Mouse (Mus musculus) telencephalon, adult 2 months (tissue): Measurements from ENCODE around the gene Rnf224.
"Not testable (repeated sequence)": the region's sequence is repeated elsewhere in the genome, so short reads cannot be mapped to it uniquely, and the experiment has no call there.

Source experiments
- DNase-seq: peaks from one replicate; pipeline ENCODE4 v3.0.0-alpha.2; 2011; ENCODE audit warnings: low read depth, low spot score

Gene Rnf224

GRCm38 (mm10) chr2:25236614-25237013 is at the start of gene Rnf224:
TSS of gene Rnf224 (minus strand) at chr2:25236787.
- DNase-seq = no peak

GRCm38 (mm10) chr2:25286314-25286713 is 49.7 kb upstream of the Rnf224 start:
- DNase-seq = no peak

GRCm38 (mm10) chr2:25285551-25285950 is 49.0 kb upstream of the Rnf224 start:
- DNase-seq = no peak

- no peak for DNase-seq
Measured at GRCm38 (mm10) chr2:25278928-25279882, 42.6 kb upstream of the Rnf224 start.

- no peak for DNase-seq
Measured at GRCm38 (mm10) chr2:25273010-25273409, 36.4 kb upstream of the Rnf224 start.

GRCm38 (mm10) chr2:25272515-25272914 is 35.9 kb upstream of the Rnf224 start:
- no peak for DNase-seq

GRCm38 (mm10) chr2:25271827-25272511 is 35.4 kb upstream of the Rnf224 start, which contains the start of the genes Ssna1 and Anapc2:
TSS of gene Ssna1 (minus strand) at chr2:25272438.
TSS of gene Anapc2 (plus strand) at chr2:25272478.
- peak; percentile 91 for DNase-seq

- no peak for DNase-seq
Measured at GRCm38 (mm10) chr2:25267746-25268309, 31.2 kb upstream of the Rnf224 start.

GRCm38 (mm10) chr2:25267241-25267640 is 30.7 kb upstream of the Rnf224 start:
- DNase-seq = peak; percentile 62

- peak; percentile 62 for DNase-seq
Measured at GRCm38 (mm10) chr2:25266720-25267119, 30.1 kb upstream of the Rnf224 start.

GRCm38 (mm10) chr2:25265897-25266656 is 29.5 kb upstream of the Rnf224 start:
- no peak for DNase-seq

- DNase-seq = no peak
Measured at GRCm38 (mm10) chr2:25264851-25265250, 28.3 kb upstream of the Rnf224 start.

- no peak for DNase-seq
Measured at GRCm38 (mm10) chr2:25264286-25264660, 27.7 kb upstream of the Rnf224 start.

- no peak for DNase-seq
Measured at GRCm38 (mm10) chr2:25263623-25264285, 27.2 kb upstream of the Rnf224 start.

GRCm38 (mm10) chr2:25262795-25263622 is 26.4 kb upstream of the Rnf224 start:
- DNase-seq = no peak

- DNase-seq = peak; percentile 99
Measured at GRCm38 (mm10) chr2:25262291-25262767, 25.7 kb upstream of the Rnf224 start, which contains the start of gene Tprn. TSS of gene Tprn (plus strand) at chr2:25262618.

- DNase-seq = peak; percentile 53
Measured at GRCm38 (mm10) chr2:25261870-25262269, 25.3 kb upstream of the Rnf224 start.

GRCm38 (mm10) chr2:25258887-25259286 is 22.3 kb upstream of the Rnf224 start:
- no peak for DNase-seq

- not testable (repeated sequence) for DNase-seq
Measured at GRCm38 (mm10) chr2:25257250-25257649, 20.7 kb upstream of the Rnf224 start.
